Mouse (Mus musculus) gastrocnemius, postnatal 36 days (tissue): ENCODE data around the gene Cyp2c50. TPM values are rescaled to one million over a fixed set of nuclear protein-coding genes. Genes with fewer than 3 reads are reported as not detected.
"Not testable (repeated sequence)": the region's sequence is repeated elsewhere in the genome, so short reads cannot be mapped to it uniquely, and the experiment has no call there.

ENCODE experiments used
- DNase-seq, 2 experiments: peaks; one replicate each; pipeline ENCODE4 v3.0.0; 2022
- intact Hi-C: fragments of 180-260 bp; cut with DNase I; formaldehyde crosslinking; loops from one replicate; pipeline ENCODE4 v1.15.1; 2025
- long read RNA-seq, 2 experiments: library from polyadenylated mRNA; stranded (forward); transcript quantifications; one replicate each; pipeline ENCODE4 v2.0.0; 2021
- total RNA-seq, 2 experiments: library from RNA; stranded (reverse); gene quantifications; 2 replicates each; pipeline ENCODE4 v1.2.3; 2021

Cyp2c50 gene
- not detected for total RNA-seq
- long read RNA-seq, experiment 1 = 0 reads
- long read RNA-seq, experiment 2 = 0 reads

DNA sequence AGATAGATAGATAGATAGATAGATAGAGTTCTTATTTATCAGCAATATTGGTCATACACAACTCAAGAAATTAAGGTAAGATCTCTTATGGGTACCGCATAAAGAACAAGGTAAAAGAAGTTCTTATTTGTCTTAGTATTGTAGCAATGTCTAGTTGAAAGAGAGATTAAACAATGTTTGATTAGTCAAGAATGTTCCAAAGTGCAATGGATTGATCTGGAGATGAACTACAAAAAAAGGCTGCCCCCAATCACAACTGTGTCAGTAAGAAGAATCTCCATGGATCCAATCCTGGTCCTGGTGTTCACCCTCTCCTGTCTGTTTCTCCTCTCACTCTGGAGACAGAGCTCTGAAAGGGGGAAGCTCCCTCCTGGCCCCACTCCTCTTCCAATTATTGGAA, at the start of gene Cyp2c50:
Gene Cyp2c50 (plus strand): TSS at position 268 of the 400 bp plus-strand sequence.
- DNase-seq = not testable (repeated sequence)
- intact Hi-C loops = loop anchor here (5.0 kb wide), 1 partner anchor 112 kb away; no protein-coding TSS in a partner anchor

DNA sequence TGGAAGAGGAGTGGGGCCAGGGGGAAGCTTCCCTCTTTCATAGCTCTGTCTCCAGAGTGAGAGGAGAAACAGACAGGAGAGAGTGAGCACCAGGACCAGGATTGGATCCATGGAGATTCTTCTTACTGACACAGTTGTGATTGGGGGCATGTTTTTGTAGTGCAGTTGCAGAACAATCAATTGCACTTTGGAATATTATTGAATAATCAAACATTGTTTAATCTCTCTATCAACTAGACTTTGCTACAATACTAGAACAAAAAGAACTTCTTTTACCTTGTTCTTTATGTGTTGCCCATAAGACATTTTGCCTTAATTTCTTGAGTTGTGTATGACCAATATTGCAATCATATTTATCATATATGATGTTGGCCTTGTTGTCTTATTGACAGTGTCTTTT, 15.8 kb upstream of the Cyp2c50 start, which contains the start of gene Cyp2c54:
Gene Cyp2c54 (minus strand): TSS at position 127 of the 400 bp plus-strand sequence.
- no peak for DNase-seq
- intact Hi-C loops = no loop called here

DNA sequence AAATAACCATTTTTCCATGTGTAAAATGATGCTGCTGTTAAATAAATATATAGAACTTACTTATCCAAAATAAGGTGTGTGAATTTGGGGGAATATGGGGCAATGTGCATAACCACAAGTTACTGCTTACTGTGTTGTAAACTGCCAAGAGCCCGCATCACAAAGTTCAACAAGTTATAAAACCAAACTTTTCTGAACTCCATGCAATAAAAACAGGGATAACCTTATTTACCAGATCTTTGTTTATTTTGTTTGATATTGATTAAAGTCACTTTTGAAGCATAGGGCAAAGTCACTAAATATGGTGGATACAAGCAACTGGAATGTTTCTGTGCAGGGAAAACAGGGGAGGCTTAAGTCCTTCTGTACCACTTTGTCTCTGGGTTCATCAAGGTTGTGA, 1.1 kb upstream of the Cyp2c50 start:
- intact Hi-C loops = loop anchor here (5.0 kb wide), 1 partner anchor 111 kb away; no protein-coding TSS in a partner anchor
- DNase-seq = no peak

DNA sequence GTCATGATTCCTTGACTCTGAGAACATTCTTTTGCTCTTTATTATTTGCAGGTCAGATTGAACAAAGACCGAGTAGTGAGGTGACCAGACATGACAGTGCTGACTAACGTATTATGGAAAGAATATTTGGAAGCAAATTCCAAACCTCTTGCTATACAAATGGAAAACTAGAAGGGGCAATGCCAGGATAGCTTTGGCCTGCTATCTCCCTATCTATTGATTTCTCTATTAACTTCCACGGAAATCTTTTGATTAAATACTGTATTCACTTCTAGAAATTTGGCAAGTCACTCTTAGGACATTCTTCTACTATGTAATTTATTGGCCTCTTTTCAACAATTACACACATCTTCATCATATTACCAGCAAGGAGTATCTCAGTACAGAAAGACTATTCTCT, 1.6 kb downstream of the Cyp2c50 start:
- DNase-seq = no peak
- intact Hi-C loops = no loop called here

DNA sequence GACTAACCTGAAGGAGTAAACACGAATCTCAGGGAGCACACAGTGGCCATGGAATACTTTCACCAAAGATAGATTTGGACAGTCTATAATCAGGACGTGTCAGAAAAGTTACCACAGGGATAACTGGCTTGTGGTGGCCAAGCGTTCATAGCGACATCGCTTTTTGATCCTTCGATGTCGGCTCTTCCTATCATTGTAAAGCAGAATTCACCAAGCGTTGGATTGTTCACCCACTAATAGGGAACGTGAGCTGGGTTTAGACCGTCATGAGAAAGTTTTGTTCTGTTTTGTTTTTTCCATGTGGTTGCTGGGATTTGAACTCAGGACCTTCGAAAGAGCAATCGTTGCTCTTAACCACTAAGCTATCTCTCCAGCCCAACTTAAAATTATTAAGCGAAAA, 30.1 kb downstream of the Cyp2c50 start:
- DNase-seq, intact Hi-C loops: not testable (repeated sequence)

DNA sequence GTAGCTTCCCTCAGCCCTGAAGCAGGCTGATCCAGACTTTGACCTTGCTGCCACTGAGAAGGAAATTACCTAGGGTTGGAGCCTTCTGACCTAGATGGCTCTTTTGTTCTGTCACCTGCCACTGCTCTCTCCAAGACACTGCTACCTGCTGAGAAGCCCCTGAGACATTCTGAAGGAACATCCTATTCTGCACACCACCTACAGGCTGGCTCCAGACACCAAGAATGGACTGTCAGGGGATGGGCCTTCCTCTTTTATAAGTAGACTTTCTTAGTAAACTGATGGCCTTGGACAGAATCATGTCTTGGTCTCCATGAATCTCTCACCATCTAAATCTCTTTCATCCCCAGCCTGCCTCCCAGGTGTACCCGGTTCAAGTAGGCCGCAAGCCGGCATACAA, 35.7 kb downstream of the Cyp2c50 start:
- DNase-seq = not testable (repeated sequence)

DNA sequence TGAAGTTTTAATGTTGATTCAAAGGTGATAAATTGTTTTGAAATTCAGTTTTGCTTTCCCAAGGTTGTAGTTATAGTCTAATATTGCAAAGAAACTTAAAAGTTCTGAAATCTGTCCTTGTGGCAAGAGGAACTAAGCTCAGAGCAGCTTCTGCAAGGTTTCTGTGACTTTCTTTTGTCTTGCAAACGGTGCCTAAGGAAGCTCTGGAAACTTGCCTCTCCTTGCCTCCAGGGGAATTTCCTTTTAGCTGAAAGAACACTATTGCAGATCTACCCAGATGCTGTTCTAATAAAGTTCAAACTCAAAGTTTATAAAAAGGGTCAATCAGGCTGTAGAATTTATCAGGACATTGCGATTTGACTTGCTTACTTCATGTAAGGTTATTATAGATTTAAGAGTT, 37.5 kb downstream of the Cyp2c50 start:
- intact Hi-C loops, DNase-seq: not testable (repeated sequence)

More for the DNA sequence above, 35.7 kb downstream of the Cyp2c50 start:
- intact Hi-C loops = not testable (repeated sequence)

Other genes with a start within 250 kb of the Cyp2c50 start
- gene Cyp2c69, start 202.9 kb upstream of the Cyp2c50 start, total RNA-seq = not detected
- not detected for gene Cyp2c37, start 97.3 kb upstream of the Cyp2c50 start, total RNA-seq
- not detected for gene Cyp2c54, start 15.9 kb upstream of the Cyp2c50 start, total RNA-seq
- not detected for gene Cyp2c70, start 97.6 kb downstream of the Cyp2c50 start, total RNA-seq
- 100 to 1,000 TPM in 1 of 2 experiments, 10 to 100 TPM in 1; 83.7 to 139 TPM for gene Pdlim1, start 182.2 kb downstream of the Cyp2c50 start, total RNA-seq